9 mouse cellular contexts compared by ENCODE assay signal in genomic region chr11:113752158-113752661, GRCm38 (mm10). TPM values are rescaled to one million over a fixed set of nuclear protein-coding genes. Genes with fewer than 3 reads are reported as not detected.
A peak's percentile ranks its signal among the peaks of the same experiment; 100 is the strongest.
DNase-seq lines count a peak whose midpoint lies in the region; ATAC-seq and TF ChIP-seq lines count a peak whose summit lies in the region.
"Had no signal": no experiment of that assay in that cellular context is flagged by ENCODE, and none has a peak within 500 bp of the region (broad histone marks: within the 10 kb centered on the region; RNA-seq: fewer than 3 reads in every experiment).

No protein-coding gene starts in this region.

- peak; percentile 18 to 33 for DNase-seq in spleen, adult 2 months (ENCODE audit: low read depth in 1 of 2, low spot score in 2 of 2)
- no peak for DNase-seq in spleen, adult 12 weeks (ENCODE audit: low spot score)
- DNase-seq in midbrain, postnatal 0 days (ENCODE audit: low spot score) = no peak
- no peak for DNase-seq in adrenal gland, postnatal 14 days
- no peak for DNase-seq in left cerebral cortex, adult 9 months (ENCODE audit: low spot score in 2 of 2)
- no peak for DNase-seq in cerebellum, adult 18-20 months

- H3K9me3 ChIP-seq in embryonic facial prominence, embryonic 13.5 days = no peaks in the 10 kb centered on the region
- no peaks in the 10 kb centered on the region for H3K9me3 ChIP-seq in intestine, embryonic 16.5 days (ENCODE audit: control insufficient read depth, low read length)
- no peaks in the 10 kb centered on the region for H3K9me3 ChIP-seq in midbrain, postnatal 0 days (ENCODE audit: low read length)

- H3K4me2 ChIP-seq in embryonic facial prominence, embryonic 13.5 days = peak overlapping the region; percentile 80
- peak overlapping the region; percentile 89 for H3K4me2 ChIP-seq in intestine, embryonic 16.5 days (ENCODE audit: low read depth, low read length)
- H3K4me2 ChIP-seq in midbrain, postnatal 0 days (ENCODE audit: low read depth, low read length, poor library complexity, severe bottlenecking) = peak overlapping the region; percentile 84

- 9% methylated on average over 15 of the region's 15 CpGs for WGBS in spleen, adult 2 months
- 25% methylated on average over 15 of the region's 15 CpGs for WGBS in embryonic facial prominence, embryonic 13.5 days
- 18% methylated on average over 15 of the region's 15 CpGs for WGBS in intestine, embryonic 16.5 days
- WGBS in midbrain, postnatal 0 days = 27% methylated on average over 15 of the region's 15 CpGs

- no peak for TF ChIP-seq POLR2A in spleen, adult 2 months (IDR thresholded peaks at IDR 0.05; ENCODE audit: low read depth, low read length)

- H3K4me1 ChIP-seq in spleen, adult 2 months (ENCODE audit: control insufficient read depth, insufficient read depth, insufficient read length) = no peaks in the 10 kb centered on the region
- H3K4me1 ChIP-seq in embryonic facial prominence, embryonic 13.5 days = peaks cover 64% of the 10 kb centered on the region
- peaks cover 27% of the 10 kb centered on the region for H3K4me1 ChIP-seq in intestine, embryonic 16.5 days (ENCODE audit: control insufficient read depth, insufficient read depth, low read length)
- peaks cover 12% of the 10 kb centered on the region for H3K4me1 ChIP-seq in midbrain, postnatal 0 days (ENCODE audit: insufficient read depth, low read length)

- TF ChIP-seq CTCF in spleen, adult 2 months (IDR thresholded peaks at IDR 0.05; ENCODE audit: extremely low read depth, insufficient read depth, insufficient read length, insufficient replicate concordance) = no peak
- TF ChIP-seq CTCF in midbrain, postnatal 0 days (IDR thresholded peaks at IDR 0.05) = no peak

- peak overlapping the region; percentile 71 for H3K4me3 ChIP-seq in spleen, adult 2 months (ENCODE audit: extremely low read depth, insufficient read depth, insufficient read length)
- H3K4me3 ChIP-seq in embryonic facial prominence, embryonic 13.5 days = peak overlapping the region; percentile 85
- H3K4me3 ChIP-seq in intestine, embryonic 16.5 days (ENCODE audit: low read length) = peak overlapping the region; percentile 93
- H3K4me3 ChIP-seq in midbrain, postnatal 0 days (ENCODE audit: low read depth, low read length) = peak overlapping the region; percentile 89

- H3K36me3 ChIP-seq in spleen, adult 2 months (ENCODE audit: control insufficient read depth, insufficient read depth, low read length) = no peaks in the 10 kb centered on the region
- peaks cover 4% of the 10 kb centered on the region; the same call in 1 of the 2 replicates for H3K36me3 ChIP-seq in embryonic facial prominence, embryonic 13.5 days
- H3K36me3 ChIP-seq in intestine, embryonic 16.5 days (ENCODE audit: control insufficient read depth, insufficient read depth, low read length) = no peaks in the 10 kb centered on the region
- H3K36me3 ChIP-seq in midbrain, postnatal 0 days (ENCODE audit: insufficient read depth, low read length) = no peaks in the 10 kb centered on the region

- H3K9ac ChIP-seq in embryonic facial prominence, embryonic 13.5 days = peak overlapping the region; percentile 95
- H3K9ac ChIP-seq in intestine, embryonic 16.5 days (ENCODE audit: low read depth, low read length) = peak overlapping the region; percentile 74
- H3K9ac ChIP-seq in midbrain, postnatal 0 days (replicated peaks; ENCODE audit: low read length, poor library complexity, severe bottlenecking) = peak overlapping the region; percentile 93; the same call in 1 of the 2 replicates

- no peaks in the 10 kb centered on the region for H3K27me3 ChIP-seq in spleen, adult 2 months (ENCODE audit: control insufficient read depth, insufficient read depth, low read length)
- no peaks in the 10 kb centered on the region for H3K27me3 ChIP-seq in embryonic facial prominence, embryonic 13.5 days
- no peaks in the 10 kb centered on the region for H3K27me3 ChIP-seq in intestine, embryonic 16.5 days (replicated peaks; ENCODE audit: control insufficient read depth, insufficient read depth, low read length)
- no peaks in the 10 kb centered on the region for H3K27me3 ChIP-seq in midbrain, postnatal 0 days (ENCODE audit: insufficient read depth, low read length)

- no peak for ATAC-seq in embryonic facial prominence, embryonic 13.5 days (ENCODE audit: insufficient number of reproducible peaks, insufficient read depth, low FRiP score, low TSS enrichment, low read depth)
- peak; percentile 6; the same call in 1 of the 2 replicates for ATAC-seq in intestine, embryonic 16.5 days
- no peak for ATAC-seq in midbrain, postnatal 0 days (ENCODE audit: low FRiP score)

- H3K27ac ChIP-seq in spleen, adult 2 months (ENCODE audit: insufficient read depth, low read length) = peak overlapping the region; percentile 75
- peak overlapping the region; percentile 100 for H3K27ac ChIP-seq in embryonic facial prominence, embryonic 13.5 days
- peak overlapping the region; percentile 93 for H3K27ac ChIP-seq in intestine, embryonic 16.5 days (ENCODE audit: low read length)
- peak overlapping the region; percentile 94; the same call in 1 of the 2 replicates for H3K27ac ChIP-seq in midbrain, postnatal 0 days (ENCODE audit: low read depth, low read length)

RNA-seq across cellular contexts. Expression of gene Cdc42ep4, which starts 0.5 kb away (rescaled TPM):
- polyA plus RNA-seq in spleen, adult 2 months (2012; rRNA removed) = 20.2 and 20.9 TPM in 2 replicates
- 108 and 119 TPM in 2 replicates for polyA plus RNA-seq in embryonic facial prominence, embryonic 13.5 days (2015; fragmentation: Nextera tagmentation; extraction: Ambion mirVana)
- polyA plus RNA-seq in intestine, embryonic 16.5 days (2015; fragmentation: Nextera tagmentation; extraction: Ambion mirVana) = 59.0 and 60.3 TPM in 2 replicates
- 88.0 and 89.5 TPM in 2 replicates for total RNA-seq in midbrain, postnatal 0 days (2014; rRNA removed)
- polyA plus RNA-seq in midbrain, postnatal 0 days (2015; fragmentation: Nextera tagmentation; extraction: Ambion mirVana) = 60.3 and 63.2 TPM in 2 replicates
- total RNA-seq in adrenal gland, postnatal 14 days (2021) = 76.8 and 82.7 TPM in 2 replicates

RNA-seq across cellular contexts. Expression of gene Cpsf4l, which starts 42.4 kb away (rescaled TPM):
- polyA plus RNA-seq in spleen, adult 2 months (2012; rRNA removed) = not detected in 2 replicates
- 1.5 and 1.7 TPM in 2 replicates for polyA plus RNA-seq in embryonic facial prominence, embryonic 13.5 days (2015; fragmentation: Nextera tagmentation; extraction: Ambion mirVana)
- 0.12 and 0.33 TPM in 2 replicates for polyA plus RNA-seq in intestine, embryonic 16.5 days (2015; fragmentation: Nextera tagmentation; extraction: Ambion mirVana)
- 0.22 TPM in 1 of 2 replicates, not detected in the other for total RNA-seq in midbrain, postnatal 0 days (2014; rRNA removed)
- 0.20 TPM in 2 replicates for polyA plus RNA-seq in midbrain, postnatal 0 days (2015; fragmentation: Nextera tagmentation; extraction: Ambion mirVana)
- total RNA-seq in adrenal gland, postnatal 14 days (2021) = 1.5 and 2.5 TPM in 2 replicates
- total RNA-seq: heart, adult 18-20 months had no signal

Comparison
In these comparisons a context has a peak if more than half of its experiments do, and no peak if none do; other contexts are left out.
1. DNase-seq: peak in spleen, adult 2 months (2 of 2); none in spleen, adult 12 weeks (single experiment), midbrain, postnatal 0 days (single experiment), adrenal gland, postnatal 14 days (single experiment), left cerebral cortex, adult 9 months (0 of 2) and cerebellum, adult 18-20 months (0 of 2).
2. Peak in every context shown above with its lines, with median percentiles within 50 percentile points of each other: H3K27ac ChIP-seq, H3K4me3 ChIP-seq, H3K4me2 ChIP-seq and H3K9ac ChIP-seq.